Mouse (Mus musculus) heart, postnatal 0 days (tissue): Measurements from ENCODE around the gene Atxn7l3. TPM values are rescaled to one million over a fixed set of nuclear protein-coding genes. Genes with fewer than 3 reads are reported as not detected.

ENCODE experiments used
- ATAC-seq: fragments of 200-750 bp; cut with Nextera tagmentation; 2 replicates; pipeline ENCODE4 v1.8.0; 2017; ENCODE audit warnings: low read depth, moderate number of reproducible peaks, moderate library complexity; ENCODE audit not compliant: insufficient read depth
- DNase-seq: peaks from one replicate; pipeline ENCODE4 v3.0.0-alpha.2; 2016; ENCODE audit warnings: low spot score
- H3K27ac ChIP-seq: fragments of 300-500 bp; sonication (generic); 2 replicates; pipeline ENCODE4 v1.5.1; 2014; ENCODE audit warnings: low read depth, mild to moderate bottlenecking
- H3K27me3 ChIP-seq: fragments of 300-500 bp; sonication (generic); 2 replicates; pipeline ENCODE4 v1.6.1; 2014; ENCODE audit warnings: low read length, mixed read lengths; ENCODE audit not compliant: control insufficient read depth, insufficient read depth
- H3K36me3 ChIP-seq: fragments of 300-500 bp; sonication (generic); replicated peaks from 2 replicates; pipeline ENCODE4 v1.6.1; 2014; ENCODE audit warnings: low read length, mixed read lengths; ENCODE audit not compliant: control insufficient read depth, insufficient read depth
- H3K4me1 ChIP-seq: fragments of 300-500 bp; sonication (generic); 2 replicates; pipeline ENCODE4 v1.6.1; 2014; ENCODE audit warnings: antibody characterized with exemption; ENCODE audit not compliant: control insufficient read depth, insufficient read depth
- H3K4me2 ChIP-seq: fragments of 300-500 bp; sonication (generic); 2 replicates; pipeline ENCODE4 v1.6.1; 2014; ENCODE audit warnings: low read depth, mild to moderate bottlenecking, low read length, moderate library complexity
- H3K4me3 ChIP-seq: fragments of 300-500 bp; sonication (generic); 2 replicates; pipeline ENCODE4 v1.5.1; 2014; ENCODE audit warnings: low read depth, low read length
- H3K9ac ChIP-seq: fragments of 300-500 bp; sonication (generic); replicated peaks from 2 replicates; pipeline ENCODE4 v1.6.1; 2014; ENCODE audit warnings: low read depth, low read length, mixed read lengths
- H3K9me3 ChIP-seq: fragments of 300-500 bp; sonication (generic); replicated peaks from 2 replicates; pipeline ENCODE4 v1.6.1; 2016; ENCODE audit warnings: low read length; ENCODE audit not compliant: control insufficient read depth
- CTCF ChIP-seq: IDR thresholded peaks from 2 replicates; pipeline ENCODE4 v1.5.1; 2016; ENCODE audit warnings: antibody characterized with exemption, control low read depth, low read depth
- EP300 ChIP-seq: IDR thresholded peaks from 2 replicates; pipeline ENCODE4 v1.6.1; 2016; ENCODE audit warnings: antibody characterized with exemption, low read depth
- WGBS: fragments of 180-500 bp; shearing (Covaris S2); extraction: QIAGEN DNeasy Blood & Tissue Kit; methylation state at CpG from one replicate; pipeline ENCODE4 v1.1.7; 2014; 5-methylcytosine and 5-hydroxymethylcytosine counted together
- polyA plus RNA-seq: library from polyadenylated mRNA; unstranded; fragments of >200 nt; fragmentation: Nextera tagmentation; extraction: Ambion mirVana; gene quantifications from 2 replicates; pipeline ENCODE4 v1.2.1, GENCODE M21; 2015
- total RNA-seq: library from RNA; depleted of rRNA; stranded (reverse); fragments of >200 nt; gene quantifications from 2 replicates; pipeline ENCODE4 v1.2.3, GENCODE M21; 2014; ENCODE audit warnings: low replicate concordance

Atxn7l3 gene
- total and polyA plus RNA-seq, 2 experiments from 2014 or later, result 5.4 to 36.2 TPM

- Histone ChIP-seq H3K9ac (no peak overlapping the region), H3K27me3 (no peaks in the 10 kb centered on the region), H3K27ac (no peak overlapping the region), H3K4me3 (no peak overlapping the region), H3K36me3 (no peaks in the 10 kb centered on the region), H3K9me3 (no peaks in the 10 kb centered on the region), H3K4me1 (no peaks in the 10 kb centered on the region), H3K4me2 (no peak overlapping the region)
- 75% methylated on average over 1 of the region's 1 CpGs for WGBS
- TF ChIP-seq CTCF (no peak), EP300 (no peak)
- no peak for DNase-seq
- ATAC-seq, result no peak
Observed at GRCm38 (mm10) chr11:102323516-102323915, 27.1 kb upstream of the Atxn7l3 start.

DNA sequence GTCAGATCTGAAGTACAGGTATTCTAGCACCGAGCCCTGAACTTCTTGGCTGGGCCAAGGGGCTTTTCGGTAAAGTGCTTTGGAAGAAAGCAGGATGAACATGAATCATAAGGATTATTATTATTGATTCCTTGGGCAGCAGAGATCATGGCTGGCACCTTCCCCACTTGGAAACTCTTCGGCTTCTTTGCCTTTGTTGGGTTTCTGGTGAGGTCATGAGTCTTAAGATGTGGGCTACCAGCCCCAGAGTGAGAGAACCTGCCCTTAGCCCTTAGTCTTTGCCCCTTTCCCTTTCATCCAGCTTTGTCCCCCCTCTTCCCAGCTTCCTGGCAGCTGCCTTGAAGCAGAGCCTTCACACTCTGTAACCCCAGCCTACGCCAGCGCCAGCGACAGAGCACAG lies 25.5 kb upstream of the Atxn7l3 start:
- Histone ChIP-seq H3K4me1 (no peaks in the 10 kb centered on the region), H3K4me2 (no peak overlapping the region), H3K9me3 (no peaks in the 10 kb centered on the region), H3K9ac (no peak overlapping the region), H3K27ac (no peak overlapping the region), H3K27me3 (no peaks in the 10 kb centered on the region), H3K36me3 (no peaks in the 10 kb centered on the region), H3K4me3 (no peak overlapping the region)
- no peak for TF ChIP-seq CTCF
- no peak for TF ChIP-seq EP300
- no peak for ATAC-seq
- no peak for DNase-seq
- WGBS, result 63% methylated on average over 6 of the region's 6 CpGs

DNA sequence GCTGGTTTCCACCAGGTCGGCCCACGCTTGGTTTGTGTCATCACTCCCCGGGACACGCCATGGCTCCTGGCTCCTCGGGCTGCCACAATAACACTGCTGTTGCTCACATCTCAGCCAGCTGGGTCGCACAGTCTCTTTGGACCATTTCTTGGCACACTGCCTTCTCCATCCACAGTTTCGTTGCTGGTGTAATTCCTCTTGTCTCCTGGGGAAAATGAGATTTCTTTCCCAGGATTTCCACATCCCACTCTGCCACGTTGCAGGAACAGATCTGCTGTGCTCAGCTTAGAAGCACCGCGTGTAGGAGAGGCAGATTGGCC lies 24.2 kb upstream of the Atxn7l3 start:
- peak; percentile 10; the same call in 1 of the 2 replicates for ATAC-seq
- no peak for TF ChIP-seq CTCF
- TF ChIP-seq EP300, result no peak
- H3K36me3 ChIP-seq, result no peaks in the 10 kb centered on the region

DNA sequence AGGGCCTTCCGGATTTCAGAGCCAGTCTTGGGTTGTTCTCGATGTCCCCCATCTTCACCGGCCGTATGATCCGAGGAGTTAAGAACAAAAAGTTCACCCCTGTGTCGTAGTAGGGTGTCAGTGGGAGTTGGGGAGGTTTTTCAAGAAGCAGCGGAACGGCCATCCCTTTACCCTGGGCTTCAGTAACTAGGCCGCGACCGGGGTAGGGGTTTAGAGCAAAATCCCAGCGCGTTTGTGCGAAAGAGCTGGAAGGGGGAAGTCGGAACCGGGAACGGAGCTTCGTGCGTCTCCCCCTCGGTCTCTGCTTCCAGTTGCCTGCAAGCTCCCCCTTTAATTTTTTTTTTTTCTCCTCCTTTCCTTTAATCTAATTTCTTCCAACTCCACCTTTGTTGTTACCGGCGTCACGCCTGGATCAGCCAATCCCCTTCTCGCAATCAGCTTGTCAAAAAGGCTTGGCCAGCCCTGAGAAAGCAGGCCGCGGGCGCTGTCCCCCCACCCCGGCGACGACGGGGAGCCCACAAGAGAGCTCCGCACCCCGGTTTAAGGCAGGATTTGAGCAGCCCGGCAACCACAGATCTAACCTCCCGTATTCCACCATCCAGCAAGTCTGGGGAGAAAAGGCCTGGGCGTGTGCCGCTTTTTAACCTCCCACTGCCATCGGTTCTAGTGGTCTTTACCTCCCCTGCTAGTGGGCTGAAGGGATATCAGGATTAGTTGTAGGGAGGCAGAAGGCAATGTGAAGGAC lies 23.7 kb upstream of the Atxn7l3 start:
- H3K9ac ChIP-seq, result peak overlapping the region; percentile 97
- no peak for ATAC-seq
- under 1% methylated on average over 38 of the region's 38 CpGs for WGBS
- peak overlapping the region; percentile 98 for H3K27ac ChIP-seq
- peak; percentile 87 for DNase-seq
- peaks cover 3% of the 10 kb centered on the region; the same call in 1 of the 2 replicates for H3K36me3 ChIP-seq
- TF ChIP-seq EP300 (no peak), CTCF (no peak)
- H3K9me3 ChIP-seq, result no peaks in the 10 kb centered on the region
- H3K4me1 ChIP-seq, result peaks cover 5% of the 10 kb centered on the region; the same call in 1 of the 2 replicates
- peak overlapping the region; percentile 90 for H3K4me3 ChIP-seq
- no peaks in the 10 kb centered on the region for H3K27me3 ChIP-seq
- peak overlapping the region; percentile 84 for H3K4me2 ChIP-seq

More for the DNA sequence above, 24.2 kb upstream of the Atxn7l3 start:
- H3K4me3 ChIP-seq, result peak overlapping the region; percentile 90
- H3K27ac ChIP-seq, result peak overlapping the region; percentile 98
- H3K4me1 ChIP-seq, result peaks cover 5% of the 10 kb centered on the region; the same call in 1 of the 2 replicates
- WGBS, result 6% methylated on average over 10 of the region's 10 CpGs
- peak overlapping the region; percentile 97 for H3K9ac ChIP-seq
- DNase-seq, result peak; percentile 78
- H3K9me3 ChIP-seq, result no peaks in the 10 kb centered on the region
- H3K27me3 ChIP-seq, result no peaks in the 10 kb centered on the region
- H3K4me2 ChIP-seq, result peak overlapping the region; percentile 84

GRCm38 (mm10) chr11:102319410-102319792 lies 23.0 kb upstream of the Atxn7l3 start, which contains the start of gene Ubtf:
Ubtf (minus strand) TSS chr11:102319742.
- Histone ChIP-seq H3K4me3 (peak within 1 kb of the TSS; percentile 90), H3K9me3 (no peaks in the 10 kb centered on the region), H3K36me3 (peaks cover 10% of the 10 kb centered on the region), H3K4me1 (peaks cover 5% of the 10 kb centered on the region; the same call in 1 of the 2 replicates), H3K9ac (peak within 1 kb of the TSS; percentile 97), H3K4me2 (peak within 1 kb of the TSS; percentile 84), H3K27me3 (no peaks in the 10 kb centered on the region), H3K27ac (peak within 1 kb of the TSS; percentile 98)
- DNase-seq, result peak; percentile 79
- TF ChIP-seq CTCF, result no peak
- peak; percentile 10; the same call in 1 of the 2 replicates for ATAC-seq
- 0% methylated on average over 24 of the region's 25 CpGs for WGBS
